Mouse (Mus musculus): ENCODE measurements around the gene Htra3. TPM values are rescaled to one million over a fixed set of nuclear protein-coding genes. Genes with fewer than 3 reads are reported as not detected.

Htra3 gene
- polyA plus RNA-seq, 1 experiment from 2014 or later, result 46.4 TPM

DNA sequence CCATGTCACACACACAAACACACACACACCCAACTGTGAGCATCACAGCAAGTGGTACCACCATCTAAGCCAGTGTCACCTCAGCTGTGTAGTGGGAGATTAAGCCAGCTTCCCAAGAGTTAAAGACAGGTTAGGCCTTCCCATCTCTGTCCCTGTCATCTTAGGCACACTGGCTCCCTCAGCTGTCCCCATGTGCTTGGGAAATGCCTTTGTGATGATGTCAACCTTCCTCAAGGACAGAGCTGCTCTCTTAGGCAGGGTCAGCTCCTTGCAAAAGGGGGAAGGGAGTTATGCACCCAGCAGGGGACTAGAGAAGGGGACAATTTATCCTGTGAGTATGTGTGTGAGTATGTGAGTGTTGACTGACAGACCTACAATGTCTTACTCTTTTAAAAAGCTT is 9.8 kb upstream of the Htra3 start:
- no peak overlapping the region for H3K27ac ChIP-seq (replicated peaks; ENCODE audit: low read depth, low read length)
- H3K4me3 ChIP-seq (ENCODE audit: low read depth, low read length), result no peak overlapping the region
- H3K9me3 ChIP-seq (ENCODE audit: control insufficient read depth, low read length), result no peaks in the 10 kb centered on the region
- no peak for DNase-seq (ENCODE audit: low spot score)
- H3K4me1 ChIP-seq (ENCODE audit: control insufficient read depth, insufficient read depth, low read length), result peaks cover 4% of the 10 kb centered on the region
- no peak overlapping the region for H3K4me2 ChIP-seq (ENCODE audit: low read depth, low read length)
- H3K36me3 ChIP-seq (ENCODE audit: control insufficient read depth, insufficient read depth, low read length), result no peaks in the 10 kb centered on the region
- no peak for ATAC-seq (ENCODE audit: low read depth)
- H3K9ac ChIP-seq (ENCODE audit: low read depth, low read length), result no peak overlapping the region
- H3K27me3 ChIP-seq (replicated peaks; ENCODE audit: control insufficient read depth, insufficient read depth, low read length), result no peaks in the 10 kb centered on the region

DNA sequence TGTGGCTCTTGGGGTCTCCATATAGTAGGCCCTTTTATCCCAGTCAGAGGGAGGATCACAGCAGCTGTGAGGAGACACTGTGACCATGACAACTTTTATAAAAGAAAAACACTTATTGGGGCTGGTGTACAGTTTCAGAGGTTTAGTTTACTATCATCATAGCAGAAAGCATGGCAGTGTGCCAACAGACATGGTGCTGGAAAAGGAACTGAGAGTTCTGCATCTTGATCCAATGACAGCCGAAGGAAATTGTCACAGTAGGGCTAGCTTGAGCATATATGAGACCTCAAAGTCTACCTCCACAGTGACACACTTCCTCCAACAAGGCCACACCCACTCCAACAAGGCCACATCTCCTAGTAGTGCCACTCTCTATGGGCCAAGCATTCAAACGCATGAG is 9.3 kb upstream of the Htra3 start:
- Histone ChIP-seq H3K4me2 (ENCODE audit: low read depth, low read length) (no peak overlapping the region), H3K27me3 (replicated peaks; ENCODE audit: control insufficient read depth, insufficient read depth, low read length) (no peaks in the 10 kb centered on the region), H3K9ac (ENCODE audit: low read depth, low read length) (no peak overlapping the region), H3K27ac (replicated peaks; ENCODE audit: low read depth, low read length) (no peak overlapping the region), H3K36me3 (ENCODE audit: control insufficient read depth, insufficient read depth, low read length) (no peaks in the 10 kb centered on the region), H3K4me3 (ENCODE audit: low read depth, low read length) (no peak overlapping the region), H3K9me3 (ENCODE audit: control insufficient read depth, low read length) (no peaks in the 10 kb centered on the region), H3K4me1 (ENCODE audit: control insufficient read depth, insufficient read depth, low read length) (peaks cover 4% of the 10 kb centered on the region)
- 85% methylated on average over 2 of the region's 2 CpGs for WGBS
- ATAC-seq (ENCODE audit: low read depth) (no peak), DNase-seq (ENCODE audit: low spot score) (no peak)

DNA sequence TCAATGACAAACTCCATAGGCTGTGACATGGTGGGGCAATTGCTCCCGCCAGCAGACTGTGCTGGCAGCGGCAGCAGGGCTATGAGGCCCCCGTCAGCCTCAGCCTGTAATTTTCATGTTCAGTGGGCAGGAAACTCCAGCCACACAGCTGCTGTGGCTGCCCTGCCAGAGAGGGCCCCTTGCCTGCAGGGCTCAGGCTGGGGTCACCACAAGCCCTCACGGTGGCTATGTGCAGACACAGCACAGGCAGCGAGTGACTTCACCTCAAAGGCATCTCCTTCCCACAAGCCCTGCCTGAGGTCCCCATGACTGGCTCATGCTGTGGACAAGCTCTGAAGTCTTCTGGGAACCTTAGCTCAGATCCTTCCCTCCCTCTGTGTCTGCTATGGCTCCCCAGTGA is 7.5 kb upstream of the Htra3 start:
- DNase-seq (ENCODE audit: low spot score) (peak; percentile 88), ATAC-seq (ENCODE audit: low read depth) (peak; percentile 90)
- no peak overlapping the region for H3K27ac ChIP-seq (replicated peaks; ENCODE audit: low read depth, low read length)

DNA sequence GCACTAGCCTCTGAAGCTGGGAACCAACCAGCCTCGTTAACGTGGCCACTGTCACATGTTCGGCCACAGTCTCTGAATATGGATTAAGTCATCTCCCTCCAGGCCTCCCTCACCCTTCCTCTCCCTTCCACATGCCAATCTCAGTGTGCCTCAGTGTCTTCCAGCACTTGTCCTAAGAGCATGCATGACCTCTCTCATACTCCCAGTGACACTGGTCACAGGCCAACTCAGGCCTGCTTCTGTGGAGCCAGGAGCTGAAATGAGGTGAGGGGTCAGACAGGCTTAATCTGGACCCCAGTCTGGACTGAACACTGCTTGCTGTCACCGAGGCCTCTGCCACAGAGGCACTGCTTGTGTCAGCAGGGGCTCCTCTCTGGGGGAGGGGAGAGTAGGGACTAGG is 6.8 kb upstream of the Htra3 start:
- H3K27ac ChIP-seq (replicated peaks; ENCODE audit: low read depth, low read length), result no peak overlapping the region
- ATAC-seq (ENCODE audit: low read depth) (no peak), DNase-seq (ENCODE audit: low spot score) (no peak)
- H3K27me3 ChIP-seq (replicated peaks; ENCODE audit: control insufficient read depth, insufficient read depth, low read length), result no peaks in the 10 kb centered on the region
- H3K4me2 ChIP-seq (ENCODE audit: low read depth, low read length), result no peak overlapping the region
- peaks cover under 1% of the 10 kb centered on the region for H3K4me1 ChIP-seq (ENCODE audit: control insufficient read depth, insufficient read depth, low read length)
- no peak overlapping the region for H3K9ac ChIP-seq (ENCODE audit: low read depth, low read length)
- H3K36me3 ChIP-seq (ENCODE audit: control insufficient read depth, insufficient read depth, low read length), result no peaks in the 10 kb centered on the region
- WGBS, result 69% methylated on average over 4 of the region's 4 CpGs
- no peaks in the 10 kb centered on the region for H3K9me3 ChIP-seq (ENCODE audit: control insufficient read depth, low read length)
- H3K4me3 ChIP-seq (ENCODE audit: low read depth, low read length), result no peak overlapping the region

More for the DNA sequence above, 7.5 kb upstream of the Htra3 start:
- Histone ChIP-seq H3K4me2 (ENCODE audit: low read depth, low read length) (no peak overlapping the region), H3K9ac (ENCODE audit: low read depth, low read length) (no peak overlapping the region), H3K9me3 (ENCODE audit: control insufficient read depth, low read length) (no peaks in the 10 kb centered on the region), H3K36me3 (ENCODE audit: control insufficient read depth, insufficient read depth, low read length) (no peaks in the 10 kb centered on the region), H3K27me3 (replicated peaks; ENCODE audit: control insufficient read depth, insufficient read depth, low read length) (no peaks in the 10 kb centered on the region), H3K4me3 (ENCODE audit: low read depth, low read length) (no peak overlapping the region), H3K4me1 (ENCODE audit: control insufficient read depth, insufficient read depth, low read length) (peaks cover 4% of the 10 kb centered on the region)
- WGBS, result 38% methylated on average over 5 of the region's 5 CpGs

DNA sequence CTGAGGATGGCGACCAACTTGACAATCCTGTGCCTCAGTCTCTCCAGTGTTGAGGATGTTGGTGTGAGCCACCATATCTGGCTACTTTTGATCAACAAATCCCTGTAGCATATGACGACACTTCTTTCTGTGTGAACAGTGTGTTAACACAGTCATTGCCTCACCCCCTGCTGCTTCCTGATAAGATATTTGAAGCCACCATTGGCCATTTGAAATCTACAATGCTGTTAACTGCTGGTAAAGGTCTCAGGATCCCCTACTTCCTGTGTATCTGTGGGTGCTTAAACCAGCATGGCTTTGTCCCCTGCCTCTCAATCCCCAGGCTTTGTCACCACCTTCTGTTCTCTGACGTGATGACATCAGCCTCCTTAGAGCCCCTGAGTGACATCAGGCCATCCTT is 5.5 kb upstream of the Htra3 start:
- Histone ChIP-seq H3K9me3 (ENCODE audit: control insufficient read depth, low read length) (no peaks in the 10 kb centered on the region), H3K4me1 (ENCODE audit: control insufficient read depth, insufficient read depth, low read length) (no peaks in the 10 kb centered on the region), H3K36me3 (ENCODE audit: control insufficient read depth, insufficient read depth, low read length) (no peaks in the 10 kb centered on the region), H3K27ac (replicated peaks; ENCODE audit: low read depth, low read length) (no peak overlapping the region), H3K9ac (ENCODE audit: low read depth, low read length) (no peak overlapping the region), H3K4me2 (ENCODE audit: low read depth, low read length) (no peak overlapping the region), H3K27me3 (replicated peaks; ENCODE audit: control insufficient read depth, insufficient read depth, low read length) (peaks cover 8% of the 10 kb centered on the region; the same call in 1 of the 2 replicates), H3K4me3 (ENCODE audit: low read depth, low read length) (no peak overlapping the region)
- ATAC-seq (ENCODE audit: low read depth) (no peak), DNase-seq (ENCODE audit: low spot score) (no peak)
- WGBS, result 55% methylated on average over 3 of the region's 3 CpGs

DNA sequence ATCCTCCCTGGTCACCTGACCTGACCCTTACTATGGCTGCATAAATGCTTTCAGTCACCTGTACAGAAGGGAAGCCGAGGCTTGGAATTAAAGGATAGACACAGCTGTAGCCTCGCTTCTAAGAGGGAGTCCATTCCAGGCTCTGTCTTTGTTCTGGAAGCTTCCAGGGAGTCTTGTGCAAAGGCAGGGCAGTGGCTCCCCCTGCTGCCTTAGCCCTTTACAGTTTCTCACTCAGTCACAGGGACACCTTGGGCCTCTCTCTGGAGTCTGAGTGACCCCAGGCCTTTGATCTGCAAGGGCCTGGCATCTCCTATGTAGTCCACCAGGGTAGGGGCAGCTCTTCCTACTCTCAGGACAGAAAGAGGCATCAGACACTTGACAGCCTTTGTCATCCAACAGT is 1.4 kb upstream of the Htra3 start:
- ATAC-seq (ENCODE audit: low read depth), result 0 out of 2 replicates have a peak, but pooled peaks have one; percentile 28
- Histone ChIP-seq H3K4me2 (ENCODE audit: low read depth, low read length) (no peak overlapping the region), H3K27ac (replicated peaks; ENCODE audit: low read depth, low read length) (no peak overlapping the region), H3K9me3 (ENCODE audit: control insufficient read depth, low read length) (no peaks in the 10 kb centered on the region), H3K27me3 (replicated peaks; ENCODE audit: control insufficient read depth, insufficient read depth, low read length) (peaks cover 41% of the 10 kb centered on the region), H3K4me3 (ENCODE audit: low read depth, low read length) (no peak overlapping the region), H3K4me1 (ENCODE audit: control insufficient read depth, insufficient read depth, low read length) (peaks cover 3% of the 10 kb centered on the region; the same call in 1 of the 2 replicates), H3K9ac (ENCODE audit: low read depth, low read length) (no peak overlapping the region), H3K36me3 (ENCODE audit: control insufficient read depth, insufficient read depth, low read length) (no peaks in the 10 kb centered on the region)
- no peak for DNase-seq (ENCODE audit: low spot score)
- 50% methylated on average over 2 of the region's 2 CpGs for WGBS

DNA sequence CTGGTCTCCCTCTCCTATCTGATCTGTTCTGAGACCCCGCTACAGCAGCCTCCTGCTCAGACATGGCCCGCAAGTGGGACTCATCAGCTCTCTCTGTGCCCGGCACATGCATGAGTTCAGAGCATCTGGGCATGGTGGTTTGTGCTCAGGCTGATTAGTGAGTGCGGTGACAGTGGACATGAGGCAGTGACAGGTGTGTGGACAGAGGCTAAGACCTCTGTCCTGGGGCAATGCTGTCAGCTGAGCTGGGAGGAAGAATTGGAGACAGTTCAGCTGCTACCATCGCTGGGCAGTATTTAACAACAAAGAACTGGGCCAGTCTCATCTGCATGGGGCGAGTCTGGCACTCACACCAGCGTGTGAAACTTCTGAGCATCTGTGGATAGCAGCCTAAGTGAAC is 2.6 kb downstream of the Htra3 start:
- Histone ChIP-seq H3K27ac (replicated peaks; ENCODE audit: low read depth, low read length) (no peak overlapping the region), H3K4me3 (ENCODE audit: low read depth, low read length) (no peak overlapping the region), H3K9ac (ENCODE audit: low read depth, low read length) (no peak overlapping the region), H3K9me3 (ENCODE audit: control insufficient read depth, low read length) (no peaks in the 10 kb centered on the region), H3K36me3 (ENCODE audit: control insufficient read depth, insufficient read depth, low read length) (no peaks in the 10 kb centered on the region), H3K4me1 (ENCODE audit: control insufficient read depth, insufficient read depth, low read length) (peaks cover 24% of the 10 kb centered on the region), H3K27me3 (replicated peaks; ENCODE audit: control insufficient read depth, insufficient read depth, low read length) (peaks cover 41% of the 10 kb centered on the region), H3K4me2 (ENCODE audit: low read depth, low read length) (no peak overlapping the region)
- ATAC-seq (ENCODE audit: low read depth), result no peak
- WGBS, result 78% methylated on average over 7 of the region's 7 CpGs
- no peak for DNase-seq (ENCODE audit: low spot score)

DNA sequence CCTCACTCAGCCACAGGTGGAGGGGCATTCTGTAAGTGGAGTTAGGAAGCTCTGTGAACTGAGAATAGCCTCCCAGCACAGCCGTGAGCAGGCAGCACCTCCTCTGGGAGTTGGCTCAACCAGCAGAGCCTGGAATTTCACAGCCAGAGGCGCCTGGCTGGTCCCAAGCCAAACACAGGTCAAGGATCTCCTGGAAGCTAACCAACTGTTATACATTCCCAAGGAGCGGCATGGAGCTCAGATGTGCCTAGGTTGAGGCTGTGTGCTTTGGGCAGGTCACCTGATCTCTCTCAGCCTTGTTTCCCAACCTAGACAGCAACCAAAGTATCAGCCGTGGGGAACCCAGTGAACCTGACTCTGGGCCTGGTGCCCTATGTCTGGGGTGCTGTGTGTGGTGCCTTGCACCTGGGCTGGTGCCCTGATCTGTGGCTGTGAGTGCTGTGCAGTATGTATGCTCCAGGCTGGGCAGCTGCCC is 5.5 kb downstream of the Htra3 start:
- H3K4me3 ChIP-seq (ENCODE audit: low read depth, low read length), result no peak overlapping the region
- DNase-seq (ENCODE audit: low spot score), result peak; percentile 73
- H3K9ac ChIP-seq (ENCODE audit: low read depth, low read length), result no peak overlapping the region
- H3K4me1 ChIP-seq (ENCODE audit: control insufficient read depth, insufficient read depth, low read length), result peaks cover 36% of the 10 kb centered on the region
- ATAC-seq (ENCODE audit: low read depth), result peak; percentile 32
- peak overlapping the region; percentile 56; the same call in 1 of the 2 replicates for H3K27ac ChIP-seq (replicated peaks; ENCODE audit: low read depth, low read length)
- no peak overlapping the region for H3K4me2 ChIP-seq (ENCODE audit: low read depth, low read length)
- peaks cover 24% of the 10 kb centered on the region for H3K27me3 ChIP-seq (replicated peaks; ENCODE audit: control insufficient read depth, insufficient read depth, low read length)
- no peaks in the 10 kb centered on the region for H3K9me3 ChIP-seq (ENCODE audit: control insufficient read depth, low read length)
- H3K36me3 ChIP-seq (ENCODE audit: control insufficient read depth, insufficient read depth, low read length), result no peaks in the 10 kb centered on the region
- 17% methylated on average over 4 of the region's 4 CpGs for WGBS

DNA sequence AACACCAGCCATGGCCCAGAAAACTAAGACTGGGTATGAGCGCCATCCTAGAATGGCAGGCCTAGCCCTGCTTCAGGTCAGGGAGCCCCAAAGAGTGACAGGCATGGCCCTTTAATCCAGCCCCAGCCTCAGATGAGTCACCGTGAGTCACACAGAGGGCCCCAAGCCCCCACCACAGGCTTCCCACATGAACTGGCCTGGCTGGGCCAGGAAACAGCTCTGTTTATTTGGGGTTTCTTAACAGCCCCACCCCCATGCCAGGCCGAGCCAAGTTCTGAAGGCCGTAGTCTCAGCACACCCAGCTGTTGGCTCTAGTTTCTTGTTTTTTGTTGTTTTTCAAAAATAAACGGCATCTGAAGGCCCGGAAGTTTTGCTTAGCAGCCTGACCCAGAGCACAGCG is 6.5 kb downstream of the Htra3 start:
- 36% methylated on average over 7 of the region's 7 CpGs for WGBS
- Histone ChIP-seq H3K27me3 (replicated peaks; ENCODE audit: control insufficient read depth, insufficient read depth, low read length) (peaks cover 13% of the 10 kb centered on the region), H3K4me3 (ENCODE audit: low read depth, low read length) (no peak overlapping the region), H3K4me1 (ENCODE audit: control insufficient read depth, insufficient read depth, low read length) (peaks cover 33% of the 10 kb centered on the region), H3K9me3 (ENCODE audit: control insufficient read depth, low read length) (no peaks in the 10 kb centered on the region), H3K4me2 (ENCODE audit: low read depth, low read length) (no peak overlapping the region), H3K36me3 (ENCODE audit: control insufficient read depth, insufficient read depth, low read length) (no peaks in the 10 kb centered on the region), H3K27ac (replicated peaks; ENCODE audit: low read depth, low read length) (peak overlapping the region; percentile 56), H3K9ac (ENCODE audit: low read depth, low read length) (no peak overlapping the region)
- ATAC-seq (ENCODE audit: low read depth), result peak; percentile 77
- DNase-seq (ENCODE audit: low spot score), result peak; percentile 88

Data from embryonic facial prominence, embryonic 14.5 days (tissue).